Mouse (Mus musculus) thymus, adult 2 months (tissue): ENCODE results near the gene Slc25a30.

ENCODE experiments used
- CTCF ChIP-seq: fragments of 200-500 bp; IDR thresholded peaks from 2 replicates; pipeline ENCODE4 v1.5.1; 2012; ENCODE audit warnings: mild to moderate bottlenecking, control low read depth, low read length, moderate library complexity, borderline replicate concordance; ENCODE audit not compliant: control insufficient read depth, poor library complexity, insufficient read depth; ENCODE audit errors: extremely low read depth
- POLR2A ChIP-seq: fragments of 200-500 bp; IDR thresholded peaks from 2 replicates; pipeline ENCODE4 v1.6.1; 2012; ENCODE audit warnings: mild to moderate bottlenecking, low read length, control low read depth, moderate library complexity; ENCODE audit not compliant: control insufficient read depth, poor library complexity, insufficient read depth; ENCODE audit errors: extremely low read depth

DNA sequence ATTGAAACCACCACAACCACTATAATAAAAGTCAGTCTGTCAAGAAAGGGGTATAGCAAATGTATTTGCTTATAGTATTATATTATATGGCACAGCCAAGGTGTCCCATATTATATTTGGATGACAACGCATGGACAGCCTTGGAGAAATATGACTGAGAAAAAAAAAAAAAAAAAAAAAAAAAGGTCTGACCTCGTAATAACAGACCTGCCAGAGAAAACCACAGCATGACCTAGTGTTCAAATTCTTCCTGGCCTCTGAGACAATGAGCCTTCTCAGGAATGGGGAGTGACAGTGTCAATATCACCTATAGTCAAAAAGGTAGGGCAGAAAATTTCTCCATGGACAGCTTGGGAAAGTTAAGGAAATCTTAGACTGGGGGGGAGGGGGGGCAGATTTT, 32.5 kb upstream of the Slc25a30 start:
- TF ChIP-seq POLR2A (no peak), CTCF (no peak)
